Mouse (Mus musculus): ENCODE results near the gene Tmem45b. TPM values are rescaled to one million over a fixed set of nuclear protein-coding genes. Genes with fewer than 3 reads are reported as not detected.

Gene Tmem45b
- polyA plus RNA-seq, 1 experiment from 2014 or later, result not detected

- no peak for DNase-seq (ENCODE audit: low spot score)
- H3K9me3 ChIP-seq (replicated peaks), result no peaks in the 10 kb centered on the region
- peaks cover 31% of the 10 kb centered on the region for H3K36me3 ChIP-seq
- peaks cover 16% of the 10 kb centered on the region for H3K4me1 ChIP-seq
- 11% methylated on average over 43 of the region's 44 CpGs for WGBS
- peak overlapping the region; percentile 94 for H3K27ac ChIP-seq (replicated peaks)
- H3K4me3 ChIP-seq, result peak overlapping the region; percentile 97
- no peaks in the 10 kb centered on the region for H3K27me3 ChIP-seq (ENCODE audit: low read depth, poor library complexity, severe bottlenecking)
These were observed 77.7 kb downstream of the Tmem45b start for GRCm38 (mm10) chr9:31386368-31387180.

- Histone ChIP-seq H3K36me3 (peaks cover 25% of the 10 kb centered on the region), H3K4me3 (peak within 1 kb of the TSS; percentile 97), H3K27me3 (ENCODE audit: low read depth, poor library complexity, severe bottlenecking) (no peaks in the 10 kb centered on the region), H3K27ac (replicated peaks) (peak within 1 kb of the TSS; percentile 94), H3K9me3 (replicated peaks) (no peaks in the 10 kb centered on the region), H3K4me1 (peaks cover 16% of the 10 kb centered on the region)
- DNase-seq (ENCODE audit: low spot score), result peak; percentile 96
- WGBS, result under 1% methylated on average over 46 of the region's 46 CpGs
These were observed 78.3 kb downstream of the Tmem45b start, which contains the start of gene Nfrkb for GRCm38 (mm10) chr9:31385947-31386354. TSS of gene Nfrkb (plus strand) at chr9:31386192.

GRCm38 (mm10) chr9:31385500-31385869, 78.8 kb downstream of the Tmem45b start:
- 30% methylated on average over 4 of the region's 4 CpGs for WGBS
- H3K4me3 ChIP-seq, result peak overlapping the region; percentile 97
- peaks cover 16% of the 10 kb centered on the region for H3K4me1 ChIP-seq
- H3K36me3 ChIP-seq, result peaks cover 22% of the 10 kb centered on the region
- H3K27me3 ChIP-seq (ENCODE audit: low read depth, poor library complexity, severe bottlenecking), result no peaks in the 10 kb centered on the region
- no peaks in the 10 kb centered on the region for H3K9me3 ChIP-seq (replicated peaks)
- no peak for DNase-seq (ENCODE audit: low spot score)
- H3K27ac ChIP-seq (replicated peaks), result peak overlapping the region; percentile 94

GRCm38 (mm10) chr9:31384786-31385499, 79.3 kb downstream of the Tmem45b start:
- 84% methylated on average over 17 of the region's 17 CpGs for WGBS
- Histone ChIP-seq H3K4me3 (peak overlapping the region; percentile 97; the same call in 1 of the 2 replicates), H3K4me1 (peaks cover 16% of the 10 kb centered on the region), H3K27me3 (ENCODE audit: low read depth, poor library complexity, severe bottlenecking) (no peaks in the 10 kb centered on the region), H3K9me3 (replicated peaks) (no peaks in the 10 kb centered on the region), H3K27ac (replicated peaks) (no peak overlapping the region), H3K36me3 (peaks cover 17% of the 10 kb centered on the region)
- DNase-seq (ENCODE audit: low spot score), result no peak

- H3K27me3 ChIP-seq (ENCODE audit: low read depth, poor library complexity, severe bottlenecking), result no peaks in the 10 kb centered on the region
- no peaks in the 10 kb centered on the region for H3K4me1 ChIP-seq
- peaks cover 17% of the 10 kb centered on the region; the same call in 1 of the 2 replicates for H3K9me3 ChIP-seq (replicated peaks)
- no peak overlapping the region for H3K4me3 ChIP-seq
- DNase-seq (ENCODE audit: low spot score), result no peak
- H3K27ac ChIP-seq (replicated peaks), result no peak overlapping the region
- peaks cover 48% of the 10 kb centered on the region for H3K36me3 ChIP-seq
These were observed 87.6 kb downstream of the Tmem45b start for GRCm38 (mm10) chr9:31376661-31377060.

Other genes starting within 250 kb of the Tmem45b start
- gene Prdm10, start 183.9 kb downstream of the Tmem45b start, polyA plus RNA-seq (2016; fragmentation: Nextera tagmentation; extraction: Ambion mirVana), result 7.3 and 8.7 TPM in 2 replicates
- gene Nfrkb, start 78.3 kb downstream of the Tmem45b start, polyA plus RNA-seq (2016; fragmentation: Nextera tagmentation; extraction: Ambion mirVana), result 18.4 and 24.8 TPM in 2 replicates